Comparison of ENCODE assay signal across 23 mouse cellular contexts in the genomic region with DNA sequence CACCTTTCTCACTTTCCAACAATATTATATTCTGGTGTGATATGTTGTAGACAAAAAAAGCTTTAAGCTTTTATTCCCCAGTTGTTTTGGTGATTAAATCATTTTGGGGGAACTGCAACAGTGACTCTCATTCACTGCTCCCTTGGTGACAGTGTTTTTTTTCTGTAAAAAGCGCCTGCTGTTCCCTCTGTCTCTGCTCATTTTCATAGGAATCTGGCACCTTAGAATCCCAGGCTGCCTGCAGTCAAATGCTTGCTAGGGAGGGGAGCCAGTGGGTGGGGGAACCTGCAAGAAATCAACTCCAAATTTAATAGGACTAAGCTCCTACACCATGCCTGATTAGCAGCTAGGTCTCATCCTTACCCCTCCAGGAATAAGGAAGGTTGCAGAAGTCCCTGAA. TPM values are rescaled to one million over a fixed set of nuclear protein-coding genes. Genes with fewer than 3 reads are reported as not detected.
DNase-seq lines count a peak whose midpoint lies in the region; TF ChIP-seq lines count a peak whose summit lies in the region.
"Had no signal": no experiment of that assay in that cellular context is flagged by ENCODE, and none has a peak within 500 bp of the region (broad histone marks: within the 10 kb centered on the region; RNA-seq: fewer than 3 reads in every experiment).

No protein-coding gene starts in this region.

- no peak for TF ChIP-seq POLR2A in cortical plate, adult 2 months (IDR thresholded peaks at IDR 0.05; ENCODE audit: extremely low read depth, insufficient read depth, low read length)

- DNase-seq in layer of hippocampus, adult 2 months (ENCODE audit: low spot score in 2 of 2), result peak; percentile 37 to 60
- DNase-seq in layer of hippocampus, postnatal 25 days (ENCODE audit: extremely low spot score in 1 of 2, low spot score in 1 of 2), result no peak
- peak; percentile 13 to 29 for DNase-seq in layer of hippocampus, adult 8-10 months (ENCODE audit: low spot score in 2 of 2)
- peak; percentile 34 to 48 for DNase-seq in right cerebral cortex, postnatal 10 days (ENCODE audit: low spot score in 2 of 2)
- no peak for DNase-seq in thymus, postnatal 36 days
- no peak for DNase-seq in kidney, adult 11 months
- DNase-seq: cerebellum, postnatal 10 days; embryo, embryonic 11 days; gastrocnemius, postnatal 36 days; heart, postnatal 10 days had no signal

- no peak overlapping the region for H3K4me3 ChIP-seq in layer of hippocampus, adult 2 months
- H3K4me3 ChIP-seq in cortical plate, adult 2 months (ENCODE audit: insufficient read depth, low read length), result no peak overlapping the region
- H3K4me3 ChIP-seq: embryonic facial prominence, embryonic 15.5 days; heart, embryonic 10.5 days; hindbrain, embryonic 13.5 days; limb, embryonic 13.5 days had no signal

- no peaks in the 10 kb centered on the region; the same call in 1 of the 2 replicates for H3K4me1 ChIP-seq in cortical plate, adult 2 months (ENCODE audit: control insufficient read depth, insufficient read depth, low read length)
- H3K4me1 ChIP-seq: embryonic facial prominence, embryonic 15.5 days; heart, embryonic 10.5 days; hindbrain, embryonic 13.5 days had no signal

- peak overlapping the region; percentile 78 for H3K27ac ChIP-seq in layer of hippocampus, adult 2 months
- H3K27ac ChIP-seq in cortical plate, adult 2 months (ENCODE audit: insufficient read depth, low read length), result peak overlapping the region; percentile 56; the same call in 1 of the 2 replicates
- H3K27ac ChIP-seq: embryonic facial prominence, embryonic 15.5 days; heart, embryonic 10.5 days; hindbrain, embryonic 13.5 days; limb, embryonic 13.5 days; liver, embryonic 14.5 days had no signal

- TF ChIP-seq CTCF in layer of hippocampus, adult 2 months (conservative IDR thresholded peaks at IDR 0.05), result no peak
- no peak for TF ChIP-seq CTCF in cortical plate, adult 2 months (IDR thresholded peaks at IDR 0.05; ENCODE audit: extremely low read depth, insufficient read depth, low read length)

RNA-seq across cellular contexts. Expression of a gene that starts 5.2 kb away (rescaled TPM):
- under 1 TPM in 1 of 2 experiments, not detected in 1; 0.08 TPM for total RNA-seq in layer of hippocampus, adult 2 months (2021)
- under 1 TPM in 1 of 2 experiments, not detected in 1; 0.15 TPM for total RNA-seq in layer of hippocampus, postnatal 25 days (2021)
- polyA plus RNA-seq in cortical plate, adult 2 months (2012; rRNA removed), result 0.06 TPM in 2 replicates
- under 1 TPM in 1 of 4 experiments, not detected in 3; 0.20 TPM for total RNA-seq in layer of hippocampus, adult 8-10 months (2022)
- polyA plus RNA-seq: embryonic facial prominence, embryonic 15.5 days; heart, embryonic 10.5 days; large intestine, adult 2 months; liver, embryonic 14.5 days; lung, postnatal 0 days; midbrain, embryonic 16.5 days; neural tube, embryonic 11.5 days; spleen, adult 2 months had no signal

RNA-seq across cellular contexts. Expression of a gene that starts 37.5 kb away (rescaled TPM):
- under 1 TPM; 0.32 to 0.56 TPM for total RNA-seq in layer of hippocampus, adult 2 months (2021)
- under 1 TPM; 0.66 to 0.94 TPM for total RNA-seq in layer of hippocampus, postnatal 25 days (2021)
- 0.32 and 1.0 TPM in 2 replicates for polyA plus RNA-seq in cortical plate, adult 2 months (2012; rRNA removed)
- total RNA-seq in layer of hippocampus, adult 8-10 months (2022), result 1 to 10 TPM in 1 of 4 experiments, under 1 TPM in 3; 0.13 to 2.8 (median 0.80) TPM
- total RNA-seq: gastrocnemius, postnatal 36 days; heart, postnatal 10 days had no signal
- polyA plus RNA-seq: intestine, embryonic 14.5 days; kidney, embryonic 14.5 days; large intestine, adult 2 months; liver, embryonic 14.5 days; spleen, adult 2 months had no signal

Comparison
In these comparisons a context has a peak if more than half of its experiments do, and no peak if none do; other contexts are left out.
1. DNase-seq: peak in layer of hippocampus, adult 2 months (2 of 2), layer of hippocampus, adult 8-10 months (2 of 2) and right cerebral cortex, postnatal 10 days (2 of 2); none in layer of hippocampus, postnatal 25 days (0 of 2), thymus, postnatal 36 days (0 of 2) and kidney, adult 11 months (single experiment).